Mouse (Mus musculus) spleen, adult 2 months (tissue): ENCODE data around the gene Phactr4. TPM values are rescaled to one million over a fixed set of nuclear protein-coding genes. Genes with fewer than 3 reads are reported as not detected.

Experiments
- DNase-seq, 2 experiments: peaks; one replicate each; pipeline versions ENCODE4 v3.0.0 to v3.0.0-alpha.2; 2012 to 2021; ENCODE audit warnings: low spot score in 2 of 2, low read depth in 1 of 2
- H3K27ac ChIP-seq: fragments of 200-500 bp; 2 replicates; pipeline ENCODE4 v1.5.1; 2012; ENCODE audit warnings: low read length, inconsistent platforms; ENCODE audit not compliant: insufficient read depth
- H3K27me3 ChIP-seq: fragments of 200-500 bp; 2 replicates; pipeline ENCODE4 v1.6.1; 2012; ENCODE audit warnings: mild to moderate bottlenecking, moderate library complexity, low read length, inconsistent platforms; ENCODE audit not compliant: control insufficient read depth, insufficient read depth
- H3K36me3 ChIP-seq: fragments of 200-500 bp; 2 replicates; pipeline ENCODE4 v1.6.1; 2012; ENCODE audit warnings: mild to moderate bottlenecking, low read length, inconsistent platforms; ENCODE audit not compliant: control insufficient read depth, insufficient read depth
- H3K4me1 ChIP-seq: fragments of 200-500 bp; 2 replicates; pipeline ENCODE4 v1.6.1; 2011; ENCODE audit warnings: inconsistent platforms; ENCODE audit not compliant: control insufficient read depth, insufficient read depth, insufficient read length
- H3K4me3 ChIP-seq: fragments of 200-500 bp; 2 replicates; pipeline ENCODE4 v1.5.1; 2011; ENCODE audit warnings: mild to moderate bottlenecking, inconsistent platforms; ENCODE audit not compliant: insufficient read depth, insufficient read length; ENCODE audit errors: extremely low read depth
- CTCF ChIP-seq: fragments of 200-500 bp; IDR thresholded peaks from 2 replicates; pipeline ENCODE4 v1.5.1; 2011; ENCODE audit warnings: mild to moderate bottlenecking, inconsistent platforms; ENCODE audit not compliant: insufficient read depth, insufficient read length, insufficient replicate concordance; ENCODE audit errors: extremely low read depth
- POLR2A ChIP-seq: fragments of 200-500 bp; IDR thresholded peaks from 2 replicates; pipeline ENCODE4 v1.6.1; 2011; ENCODE audit warnings: low read depth, low read length, inconsistent platforms
- WGBS: fragments of 180-500 bp; shearing (Covaris S2); methylation state at CpG from one replicate; pipeline ENCODE4 v1.1.7; 2018; 5-methylcytosine and 5-hydroxymethylcytosine counted together
- polyA plus RNA-seq: library from polyadenylated mRNA; depleted of rRNA; stranded (reverse); fragments of >200 nt; gene quantifications from 2 replicates; pipeline ENCODE4 v1.2.3, GENCODE M21; 2012

The Phactr4 gene
- polyA plus RNA-seq, 1 experiment = 5.7 TPM

GRCm38 (mm10) chr4:132398863-132399262 lies 23.4 kb downstream of the Phactr4 start:
- no peaks in the 10 kb centered on the region for H3K4me1 ChIP-seq
- no peaks in the 10 kb centered on the region for H3K36me3 ChIP-seq
- no peak overlapping the region for H3K27ac ChIP-seq
- no peaks in the 10 kb centered on the region for H3K27me3 ChIP-seq
- H3K4me3 ChIP-seq = no peak overlapping the region
- no peak for DNase-seq
- TF ChIP-seq CTCF = no peak
- no peak for TF ChIP-seq POLR2A
- 92% methylated on average over 5 of the region's 5 CpGs for WGBS

- Histone ChIP-seq H3K4me3 (peak overlapping the region; percentile 6; the same call in 1 of the 2 replicates), H3K27me3 (no peaks in the 10 kb centered on the region), H3K36me3 (no peaks in the 10 kb centered on the region), H3K4me1 (no peaks in the 10 kb centered on the region), H3K27ac (no peak overlapping the region)
- TF ChIP-seq CTCF (no peak), POLR2A (no peak)
- WGBS = 39% methylated on average over 11 of the region's 11 CpGs
- no peak for DNase-seq
Measured at GRCm38 (mm10) chr4:132398045-132398774, 24.1 kb downstream of the Phactr4 start.

- 82% methylated on average over 3 of the region's 3 CpGs for WGBS
- DNase-seq = no peak
- TF ChIP-seq CTCF (no peak), POLR2A (no peak)
- Histone ChIP-seq H3K4me3 (no peak overlapping the region), H3K4me1 (no peaks in the 10 kb centered on the region), H3K27me3 (no peaks in the 10 kb centered on the region), H3K27ac (no peak overlapping the region), H3K36me3 (no peaks in the 10 kb centered on the region)
Measured at GRCm38 (mm10) chr4:132397120-132397519, 25.2 kb downstream of the Phactr4 start.

- WGBS = 90% methylated on average over 7 of the region's 7 CpGs
- Histone ChIP-seq H3K4me1 (no peaks in the 10 kb centered on the region), H3K36me3 (no peaks in the 10 kb centered on the region), H3K27ac (no peak overlapping the region), H3K4me3 (no peak overlapping the region), H3K27me3 (no peaks in the 10 kb centered on the region)
- DNase-seq = no peak
- TF ChIP-seq CTCF = no peak
- no peak for TF ChIP-seq POLR2A
Measured at GRCm38 (mm10) chr4:132396251-132396650, 26.0 kb downstream of the Phactr4 start.

GRCm38 (mm10) chr4:132391063-132391740 lies 31.1 kb downstream of the Phactr4 start:
- TF ChIP-seq POLR2A = no peak
- no peak for TF ChIP-seq CTCF

GRCm38 (mm10) chr4:132389302-132389701 lies 33.0 kb downstream of the Phactr4 start:
- Histone ChIP-seq H3K27me3 (no peaks in the 10 kb centered on the region), H3K36me3 (0 out of 2 replicates have a peak, but pooled peaks cover 2% of the 10 kb centered on the region), H3K4me3 (no peak overlapping the region), H3K27ac (no peak overlapping the region), H3K4me1 (no peaks in the 10 kb centered on the region; the same call in 1 of the 2 replicates)
- TF ChIP-seq CTCF (no peak), POLR2A (no peak)
- WGBS = 90% methylated on average over 4 of the region's 4 CpGs
- DNase-seq = no peak

More at GRCm38 (mm10) chr4:132391063-132391740, 31.1 kb downstream of the Phactr4 start:
- WGBS = 89% methylated on average over 8 of the region's 8 CpGs
- Histone ChIP-seq H3K36me3 (0 out of 2 replicates have a peak, but pooled peaks cover 2% of the 10 kb centered on the region), H3K27me3 (no peaks in the 10 kb centered on the region), H3K27ac (no peak overlapping the region), H3K4me3 (no peak overlapping the region), H3K4me1 (no peaks in the 10 kb centered on the region; the same call in 1 of the 2 replicates)
- no peak for DNase-seq

- Histone ChIP-seq H3K4me1 (no peaks in the 10 kb centered on the region; the same call in 1 of the 2 replicates), H3K36me3 (0 out of 2 replicates have a peak, but pooled peaks cover 3% of the 10 kb centered on the region), H3K4me3 (no peak overlapping the region), H3K27ac (no peak overlapping the region), H3K27me3 (no peaks in the 10 kb centered on the region)
- no peak for DNase-seq
- 84% methylated on average over 5 of the region's 5 CpGs for WGBS
- TF ChIP-seq POLR2A (no peak), CTCF (no peak)
Measured at GRCm38 (mm10) chr4:132387617-132388016, 34.7 kb downstream of the Phactr4 start.
